Mouse (Mus musculus) embryo, embryonic 11.5 days (tissue): ENCODE data around the gene Rdh11.
"Not testable (repeated sequence)": the region's sequence is repeated elsewhere in the genome, so short reads cannot be mapped to it uniquely, and the experiment has no call there.

Source experiments
- DNase-seq: peaks from one replicate; pipeline ENCODE4 v3.0.0-alpha.2; 2012; ENCODE audit warnings: low read depth, low spot score

Rdh11 gene

DNA sequence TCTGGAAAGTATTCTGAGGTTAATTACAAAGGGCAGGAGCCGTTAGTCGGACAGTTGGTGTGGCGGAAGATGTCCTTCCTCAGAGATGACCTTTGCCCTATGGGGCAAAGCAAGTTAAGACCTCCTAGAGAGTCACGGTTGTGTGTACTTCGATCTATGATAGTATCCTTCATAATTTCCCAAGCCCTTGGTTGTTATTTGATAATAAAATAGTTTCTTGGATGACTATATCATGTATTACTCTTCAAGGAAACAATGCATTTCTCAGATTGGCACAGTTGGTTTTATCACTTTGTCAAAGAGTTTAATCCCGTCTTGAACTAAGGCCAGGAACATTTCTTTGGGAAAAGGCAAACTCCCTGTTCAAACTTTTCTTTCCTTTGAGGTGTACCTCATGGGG, at the start of gene Rdh11:
Gene Rdh11 (minus strand): TSS at position 101 of the 400 bp plus-strand sequence.
- DNase-seq, result no peak

DNA sequence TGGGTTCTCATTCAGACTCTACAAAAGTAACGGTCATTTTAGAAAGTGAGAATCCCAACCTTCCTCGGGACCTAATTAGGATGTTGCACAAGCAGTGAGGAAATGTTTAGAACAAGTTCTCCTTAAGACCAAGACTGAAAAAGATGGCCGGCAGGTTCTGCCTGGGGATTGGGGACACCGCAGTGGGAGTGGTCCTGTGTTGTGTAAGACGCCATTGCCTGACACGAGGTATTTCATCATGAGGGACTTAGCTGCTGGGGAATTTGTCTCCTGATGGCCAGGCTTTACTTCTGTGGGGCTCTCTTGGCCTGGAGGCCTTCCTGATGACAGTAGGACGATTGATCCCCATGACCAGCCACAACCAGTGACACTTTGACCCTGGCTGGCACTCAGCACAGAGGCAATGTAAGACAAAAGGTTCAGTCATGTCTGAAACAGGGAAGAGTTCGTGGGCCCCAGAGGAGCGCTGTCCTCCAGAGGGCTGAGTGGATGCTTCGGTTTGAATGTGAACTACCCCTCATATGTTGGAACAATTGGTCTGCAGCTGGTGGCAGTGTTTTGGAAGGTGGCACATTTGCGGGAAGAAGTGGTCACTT, 43.5 kb upstream of the Rdh11 start:
- no peak for DNase-seq

GRCm38 (mm10) chr12:79217511-79217910, 25.4 kb upstream of the Rdh11 start:
- DNase-seq, result no peak

GRCm38 (mm10) chr12:79211447-79211846, 19.4 kb upstream of the Rdh11 start:
- DNase-seq, result no peak

GRCm38 (mm10) chr12:79208703-79209464, 16.8 kb upstream of the Rdh11 start, which contains the start of gene Rdh12:
TSS of gene Rdh12 (plus strand) at chr12:79208914.
- DNase-seq, result no peak

DNA sequence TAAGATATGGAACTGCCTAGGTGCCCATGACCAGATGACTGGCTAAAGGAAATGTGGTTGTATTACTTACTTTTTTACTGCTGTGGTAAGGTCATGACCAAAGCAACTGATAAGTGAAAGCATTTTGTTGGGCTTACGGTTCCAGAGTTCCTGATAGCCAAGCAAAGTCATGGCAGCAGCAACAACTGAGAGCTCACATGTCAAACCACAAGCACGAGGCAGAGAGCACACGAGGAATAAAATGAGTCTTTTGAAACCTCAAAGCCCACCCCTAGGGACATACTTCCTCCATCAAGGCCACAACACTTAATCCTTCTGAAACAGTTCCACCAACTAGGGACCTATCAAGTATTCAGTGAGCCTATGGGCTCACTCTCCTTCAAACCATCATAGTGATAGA, 9.8 kb upstream of the Rdh11 start:
- no peak for DNase-seq

GRCm38 (mm10) chr12:79197105-79197504, 5.0 kb upstream of the Rdh11 start:
- no peak for DNase-seq

DNA sequence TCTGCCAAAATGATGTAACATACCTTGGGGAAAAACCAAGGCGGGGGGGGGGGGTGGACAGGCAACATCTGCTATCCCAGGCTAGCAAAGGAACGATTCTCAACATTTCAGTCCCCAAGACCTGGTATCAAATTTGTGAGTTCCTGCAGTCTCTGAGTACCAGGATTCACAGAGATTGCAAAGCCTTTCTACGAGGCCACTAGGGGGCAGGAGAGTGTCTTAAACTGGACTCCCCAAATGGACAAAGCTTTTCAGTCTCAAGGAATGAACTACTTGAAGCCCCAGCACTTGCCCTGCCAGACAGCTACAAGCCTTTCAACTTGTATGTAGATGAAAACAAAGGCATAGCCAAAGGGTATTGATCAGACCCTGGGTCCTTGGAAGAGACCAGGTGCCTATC, 1.3 kb upstream of the Rdh11 start:
- peak; percentile 70 for DNase-seq

- DNase-seq, result peak; percentile 64
Observed at GRCm38 (mm10) chr12:79191701-79192100, 392 bp downstream of the Rdh11 start.

DNA sequence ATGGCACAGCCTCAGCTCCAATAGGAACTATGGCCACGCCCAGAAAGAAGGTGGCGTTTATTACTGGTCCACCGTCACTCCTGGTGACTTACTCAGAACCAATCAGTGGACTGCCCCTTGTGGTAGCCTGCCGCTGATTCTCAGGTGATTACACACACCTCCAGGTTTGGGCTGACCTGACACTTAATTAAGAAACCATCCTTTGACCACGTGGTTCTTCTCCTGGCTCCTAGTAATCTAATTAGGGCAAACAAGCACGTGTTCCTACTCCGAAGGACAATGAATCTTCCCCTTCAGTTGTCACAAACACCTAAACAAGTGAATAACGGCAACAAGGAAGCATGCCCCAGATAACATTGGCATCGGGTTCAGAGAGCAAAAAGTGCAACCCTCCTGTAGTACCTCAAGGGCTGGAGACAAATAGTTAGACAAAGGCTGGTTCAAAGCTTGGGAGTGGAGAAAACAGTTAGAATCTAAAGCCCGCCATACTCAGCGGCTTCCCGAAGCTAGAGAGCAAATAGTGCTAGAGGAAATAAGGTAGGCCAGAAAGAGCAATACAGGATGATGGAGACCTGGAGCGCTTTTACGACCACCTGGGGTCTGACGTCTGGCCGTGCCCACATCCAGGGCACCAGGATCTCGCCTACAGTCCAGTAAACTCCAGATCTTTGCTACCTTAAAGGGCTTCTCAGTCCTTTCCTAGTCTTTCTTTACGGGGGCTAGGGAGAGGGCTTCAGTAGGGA, 991 bp downstream of the Rdh11 start:
- DNase-seq, result peak; percentile 54

DNA sequence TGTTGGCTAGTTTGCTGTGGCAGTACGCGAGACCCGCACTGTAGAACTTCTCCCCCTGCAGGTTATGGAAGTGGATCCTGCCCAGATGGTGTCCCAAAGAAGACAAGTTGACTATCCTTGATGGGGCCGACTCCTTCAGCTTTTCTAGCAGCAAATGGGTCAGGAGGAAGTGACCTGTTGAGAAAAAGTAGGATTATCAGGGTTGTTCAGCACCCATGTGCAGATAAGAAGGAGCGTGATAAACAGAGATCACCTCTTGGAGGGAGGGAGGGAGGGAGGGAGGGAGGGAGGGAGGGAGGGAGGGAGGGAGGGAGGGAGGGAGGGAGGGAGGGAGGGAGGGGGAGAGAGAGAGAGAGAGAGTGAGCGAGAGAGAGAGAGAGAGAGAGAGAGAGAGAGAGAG, 6.9 kb downstream of the Rdh11 start:
- DNase-seq, result not testable (repeated sequence)

DNA sequence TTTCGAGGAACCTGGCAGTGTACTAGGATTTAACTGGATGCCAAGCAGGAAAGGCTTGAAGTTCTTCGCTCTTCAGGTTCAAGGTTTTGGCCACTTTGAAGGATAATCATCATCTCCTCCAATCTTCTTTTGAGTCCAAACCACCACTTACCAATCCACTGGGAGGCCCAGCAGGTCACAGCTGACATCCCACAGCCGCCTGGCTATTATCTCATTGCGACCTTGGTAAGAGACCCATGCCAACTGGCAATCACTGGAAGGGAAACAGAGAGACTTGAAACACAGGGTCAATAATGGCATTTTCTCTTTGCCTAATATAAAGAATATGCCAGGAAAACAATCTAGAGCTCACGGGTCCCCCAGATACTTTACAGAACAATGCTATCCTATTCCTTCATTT, 16.1 kb downstream of the Rdh11 start:
- DNase-seq, result no peak

DNA sequence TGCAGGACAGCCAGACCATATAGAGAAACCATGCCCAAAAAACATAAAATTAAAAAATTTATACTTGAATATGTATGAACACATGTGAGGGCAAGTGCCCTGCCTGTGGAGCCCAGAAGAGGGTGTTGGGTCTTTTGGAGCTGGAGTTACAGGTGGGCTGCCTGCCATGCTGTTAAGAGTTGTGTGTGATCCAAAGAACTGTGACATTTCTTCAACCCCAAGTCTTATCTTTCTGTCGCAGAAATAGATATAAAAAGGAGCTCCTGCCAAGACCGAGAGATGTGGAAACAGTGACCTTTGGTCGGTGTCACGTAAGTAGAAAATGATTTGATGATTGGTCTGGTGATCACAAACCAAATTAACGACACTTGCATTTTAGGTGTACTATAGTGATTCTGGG, 18.4 kb downstream of the Rdh11 start:
- no peak for DNase-seq

GRCm38 (mm10) chr12:79172019-79172941, 19.8 kb downstream of the Rdh11 start, which contains the start of gene Vti1b:
TSS of gene Vti1b (minus strand) at chr12:79172667.
- DNase-seq, result peak; percentile 76

DNA sequence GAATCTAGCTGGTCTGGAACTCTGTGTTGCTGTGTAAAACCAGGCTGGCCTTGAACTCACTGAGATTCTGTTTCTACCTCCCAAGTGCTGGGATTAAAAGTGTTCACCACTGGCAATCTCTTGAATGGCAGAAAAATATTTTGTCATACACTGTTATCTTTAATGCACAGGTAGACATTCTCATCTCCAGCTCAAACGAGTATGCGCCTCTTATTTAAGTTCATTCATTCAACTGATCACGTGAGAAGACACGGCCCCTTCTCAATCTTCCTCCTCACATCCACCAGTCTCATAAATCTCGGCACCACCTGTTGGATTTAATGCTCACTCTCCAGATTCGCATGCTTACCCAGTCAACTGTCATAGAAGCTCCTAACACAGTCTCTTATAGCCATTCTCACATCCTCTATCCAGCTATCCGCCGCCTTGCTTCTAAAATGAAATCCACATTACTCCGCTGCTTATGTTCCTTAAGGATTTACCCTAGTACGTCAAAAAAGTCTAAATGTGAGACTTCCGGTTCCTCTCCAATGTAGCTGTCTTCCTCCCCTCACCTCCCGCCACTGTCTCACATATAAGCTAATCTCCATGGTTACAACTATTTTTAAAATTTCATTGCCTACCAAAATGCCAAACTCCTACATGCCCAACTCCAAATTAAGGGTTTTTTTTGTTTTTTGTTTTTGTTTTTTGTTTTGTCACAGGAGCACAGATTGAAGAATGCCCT, 20.7 kb downstream of the Rdh11 start:
- DNase-seq, result peak; percentile 0

DNA sequence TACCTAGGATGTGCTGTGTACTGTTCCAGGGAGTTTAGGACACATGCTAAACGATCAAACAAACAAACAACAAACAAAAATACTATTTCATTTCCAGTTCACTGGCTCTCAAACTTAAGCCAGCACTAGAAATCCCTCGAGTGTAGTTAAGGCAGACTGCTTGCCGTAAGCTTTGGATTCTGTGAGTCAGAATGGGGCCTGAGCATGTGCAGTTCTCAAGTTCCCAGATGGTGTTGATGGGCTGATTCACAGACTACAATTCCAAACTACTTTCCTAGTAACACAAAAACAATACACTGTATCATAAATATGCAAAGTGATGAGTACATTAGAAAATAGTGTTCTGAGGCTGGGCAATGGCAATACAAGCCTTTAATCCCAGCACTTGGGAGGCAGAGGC, 21.7 kb downstream of the Rdh11 start:
- no peak for DNase-seq

GRCm38 (mm10) chr12:79169173-79169572, 22.9 kb downstream of the Rdh11 start:
- DNase-seq, result no peak

- no peak for DNase-seq
Observed at GRCm38 (mm10) chr12:79162876-79163275, 29.2 kb downstream of the Rdh11 start.

DNA sequence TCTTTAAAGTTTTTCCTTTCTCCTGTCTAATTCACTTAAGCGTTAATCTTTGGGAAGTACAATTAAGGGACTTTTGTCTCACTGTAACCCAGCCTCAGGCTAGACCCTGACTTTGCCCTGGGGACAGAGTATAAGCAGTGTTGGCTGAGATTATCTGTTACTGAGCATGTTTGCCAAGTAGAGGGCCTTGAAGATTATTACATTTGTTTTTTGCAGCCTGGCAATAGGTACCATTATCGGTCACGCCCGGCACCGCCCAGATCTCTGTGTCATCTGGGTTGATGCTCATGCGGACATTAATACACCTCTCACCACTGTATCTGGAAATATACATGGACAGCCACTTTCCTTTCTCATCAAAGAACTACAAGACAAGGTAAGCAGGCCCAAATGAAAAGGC, 42.4 kb downstream of the Rdh11 start:
- no peak for DNase-seq

DNA sequence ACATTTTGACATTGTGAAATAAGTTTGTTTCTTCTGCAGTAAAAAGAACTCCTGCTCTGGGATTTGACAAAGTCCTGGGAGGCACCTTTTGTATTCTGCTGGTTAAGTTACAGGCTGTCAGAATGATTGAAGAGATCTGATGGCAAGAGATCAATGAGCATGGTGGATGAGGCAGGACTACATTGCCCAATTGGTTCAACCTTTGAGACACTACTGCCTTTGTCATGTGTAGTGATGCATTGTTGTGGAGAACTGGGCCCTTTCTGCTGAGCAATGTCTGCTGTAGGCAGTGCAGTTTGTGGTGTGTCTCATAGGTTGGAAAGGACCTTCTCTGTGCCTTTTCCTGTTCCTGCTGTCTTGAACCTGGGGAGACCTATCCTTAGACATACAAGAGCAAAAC, 50.7 kb downstream of the Rdh11 start:
- DNase-seq, result no peak

DNA sequence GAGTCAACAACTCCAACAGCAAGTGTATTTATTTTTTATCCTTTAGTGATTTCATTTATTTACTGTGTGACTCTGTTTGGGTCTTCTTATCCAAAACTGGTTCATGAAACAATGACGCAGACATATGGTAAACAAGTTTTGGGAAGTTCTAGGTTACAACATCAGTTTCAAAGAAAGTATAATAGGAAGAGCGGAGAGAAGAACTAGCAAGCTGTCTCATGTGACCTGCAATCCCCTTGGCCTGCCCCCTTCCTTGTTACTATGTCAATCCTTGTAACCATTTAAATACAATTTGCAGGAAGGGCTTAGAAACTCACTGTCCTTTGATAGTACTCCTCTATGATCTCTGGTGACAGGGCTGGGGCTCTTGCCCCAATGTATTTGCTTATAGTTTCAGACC, 51.3 kb downstream of the Rdh11 start:
- DNase-seq, result no peak
